Comparison of ENCODE assay signal across 29 mouse cellular contexts in genomic region chr1:92124497-92125201, GRCm38 (mm10).
DNase-seq lines count a peak whose midpoint lies in the region; ATAC-seq lines count a peak whose summit lies in the region.
"Had no signal": no experiment of that assay in that cellular context is flagged by ENCODE, and none has a peak within 500 bp of the region (broad histone marks: within the 10 kb centered on the region; RNA-seq: fewer than 3 reads in every experiment).

No protein-coding gene starts in this region.

- no peaks in the 10 kb centered on the region for H3K27me3 ChIP-seq in liver, embryonic 13.5 days
- no peaks in the 10 kb centered on the region for H3K27me3 ChIP-seq in midbrain, embryonic 11.5 days (ENCODE audit: control insufficient read depth, insufficient read depth, low read length)
- H3K27me3 ChIP-seq: hindbrain, embryonic 13.5 days; limb, embryonic 12.5 days; liver, embryonic 15.5 days; lung, embryonic 15.5 days; midbrain, embryonic 12.5 days; neural tube, embryonic 13.5 days had no signal

- no peak overlapping the region for H3K27ac ChIP-seq in liver, embryonic 13.5 days
- H3K27ac ChIP-seq in midbrain, embryonic 11.5 days (ENCODE audit: low read depth, low read length), result no peak overlapping the region
- H3K27ac ChIP-seq: hindbrain, embryonic 13.5 days; left cerebral cortex, adult 2 months; limb, embryonic 12.5 days; liver, embryonic 15.5 days; lung, embryonic 15.5 days; midbrain, embryonic 12.5 days; neural tube, embryonic 13.5 days; stomach, postnatal 0 days had no signal

- no peak overlapping the region for H3K4me3 ChIP-seq in liver, embryonic 13.5 days (replicated peaks)
- no peak overlapping the region for H3K4me3 ChIP-seq in midbrain, embryonic 11.5 days (ENCODE audit: low read depth, low read length)
- H3K4me3 ChIP-seq: hindbrain, embryonic 13.5 days; left cerebral cortex, adult 2 months; limb, embryonic 12.5 days; liver, embryonic 15.5 days; lung, embryonic 15.5 days; midbrain, embryonic 12.5 days; myocyte; neural tube, embryonic 13.5 days had no signal

- no peak overlapping the region for H3K4me2 ChIP-seq in liver, embryonic 13.5 days
- H3K4me2 ChIP-seq in midbrain, embryonic 11.5 days, result no peak overlapping the region
- H3K4me2 ChIP-seq: heart, embryonic 11.5 days; hindbrain, embryonic 13.5 days; limb, embryonic 12.5 days; liver, embryonic 15.5 days; lung, embryonic 15.5 days; midbrain, embryonic 12.5 days; neural tube, embryonic 13.5 days had no signal

- ATAC-seq in liver, embryonic 13.5 days (ENCODE audit: low read depth), result peak; percentile 34; the same call in 1 of the 2 replicates
- no peak for ATAC-seq in midbrain, embryonic 11.5 days (ENCODE audit: low FRiP score)
- ATAC-seq: CD4-positive, CD25-positive, alpha-beta regulatory T cell, adult 4 months; forebrain, embryonic 14.5 days; intestine, embryonic 16.5 days had no signal

- 43% methylated on average over 3 of the region's 3 CpGs for WGBS in liver, embryonic 13.5 days (ENCODE audit: insufficient replicate concordance)
- 85% methylated on average over 3 of the region's 3 CpGs for WGBS in midbrain, embryonic 11.5 days

- H3K36me3 ChIP-seq in liver, embryonic 13.5 days, result no peaks in the 10 kb centered on the region
- no peaks in the 10 kb centered on the region for H3K36me3 ChIP-seq in midbrain, embryonic 11.5 days (ENCODE audit: control insufficient read depth, insufficient read depth, low read length)
- H3K36me3 ChIP-seq: hindbrain, embryonic 13.5 days; liver, embryonic 15.5 days; lung, embryonic 15.5 days; midbrain, embryonic 12.5 days; neural tube, embryonic 13.5 days had no signal

- H3K9ac ChIP-seq in liver, embryonic 13.5 days, result no peak overlapping the region
- H3K9ac ChIP-seq in midbrain, embryonic 11.5 days (ENCODE audit: low read length), result no peak overlapping the region
- H3K9ac ChIP-seq: hindbrain, embryonic 13.5 days; limb, embryonic 12.5 days; liver, embryonic 15.5 days; lung, embryonic 15.5 days; midbrain, embryonic 12.5 days; neural tube, embryonic 13.5 days had no signal

- H3K4me1 ChIP-seq in liver, embryonic 13.5 days (replicated peaks), result peaks cover 42% of the 10 kb centered on the region
- H3K4me1 ChIP-seq in midbrain, embryonic 11.5 days (ENCODE audit: control insufficient read depth, insufficient read depth, low read length), result no peaks in the 10 kb centered on the region
- H3K4me1 ChIP-seq: midbrain, embryonic 12.5 days had no signal

- H3K9me3 ChIP-seq in liver, embryonic 13.5 days (replicated peaks), result no peaks in the 10 kb centered on the region
- H3K9me3 ChIP-seq in midbrain, embryonic 11.5 days (ENCODE audit: control insufficient read depth, low read length), result no peaks in the 10 kb centered on the region
- H3K9me3 ChIP-seq: hindbrain, embryonic 13.5 days; limb, embryonic 12.5 days; liver, embryonic 15.5 days; lung, embryonic 15.5 days; midbrain, embryonic 12.5 days; neural tube, embryonic 13.5 days had no signal

- DNase-seq in kidney, adult 9 months, result peak; percentile 29
- no peak for DNase-seq in kidney, adult 11 months
- DNase-seq in layer of hippocampus, adult 11-12 months (ENCODE audit: low spot score), result peak; percentile 25
- no peak for DNase-seq in layer of hippocampus, postnatal 10 days (ENCODE audit: low spot score in 2 of 2)
- peak; percentile 62 for DNase-seq in Muller cell, postnatal 12 days (ENCODE audit: inconsistent ontology term)
- no peak for DNase-seq in liver, embryonic 13.5 days
- no peak for DNase-seq in midbrain, embryonic 11.5 days (ENCODE audit: low spot score, missing footprints)
- DNase-seq: adrenal gland, adult 2 months; cerebellum, adult 9-10 months; cerebellum, postnatal 36 days; gastrocnemius, postnatal 25 days; heart, adult 11 months; heart, postnatal 36 days; right cerebral cortex, postnatal 4 days; thymus, adult 2 months; thymus, postnatal 36 days had no signal

Comparison
In these comparisons a context has a peak if more than half of its experiments do, and no peak if none do; other contexts are left out.
1. DNase-seq: peak in kidney, adult 9 months (single experiment), layer of hippocampus, adult 11-12 months (single experiment) and Muller cell, postnatal 12 days (single experiment); none in kidney, adult 11 months (single experiment), layer of hippocampus, postnatal 10 days (0 of 2), liver, embryonic 13.5 days (single experiment) and midbrain, embryonic 11.5 days (single experiment).